Mouse (Mus musculus) heart, postnatal 14 days (tissue): ENCODE measurements at regions not wholly inside any gene's neighbourhood (a gene's known extent, or its start where the extent isn't known, plus 50 kb on each side); places are given as distances from the start of the nearest gene placed in this dataset.

Experiments
- DNase-seq, 2 experiments: peaks; one replicate each; pipeline ENCODE4 v3.0.0; 2021 to 2022
- intact Hi-C: fragments of 180-260 bp; cut with DNase I; formaldehyde crosslinking; loops from one replicate; pipeline ENCODE4 v1.15.1; 2025

- intact Hi-C loops = loop anchor here (5.0 kb wide), 1 partner anchor 119 kb away; no protein-coding TSS in a partner anchor
- DNase-seq = no peak
Observed at GRCm38 (mm10) chr7:64061170-64061569, 92.5 kb upstream of the Trpm1 start.

- intact Hi-C loops = loop anchor here (5.0 kb wide), 1 partner anchor 118 kb away; no protein-coding TSS in a partner anchor
- no peak for DNase-seq
Observed at GRCm38 (mm10) chr7:64060582-64060981, 93.1 kb upstream of the Trpm1 start.

- intact Hi-C loops = loop anchor here (5.0 kb wide), 1 partner anchor 118 kb away; no protein-coding TSS in a partner anchor
- DNase-seq = peak in 1 of 2 experiments; percentile 43
Observed at GRCm38 (mm10) chr7:64060051-64060450, 93.6 kb upstream of the Trpm1 start.

DNA sequence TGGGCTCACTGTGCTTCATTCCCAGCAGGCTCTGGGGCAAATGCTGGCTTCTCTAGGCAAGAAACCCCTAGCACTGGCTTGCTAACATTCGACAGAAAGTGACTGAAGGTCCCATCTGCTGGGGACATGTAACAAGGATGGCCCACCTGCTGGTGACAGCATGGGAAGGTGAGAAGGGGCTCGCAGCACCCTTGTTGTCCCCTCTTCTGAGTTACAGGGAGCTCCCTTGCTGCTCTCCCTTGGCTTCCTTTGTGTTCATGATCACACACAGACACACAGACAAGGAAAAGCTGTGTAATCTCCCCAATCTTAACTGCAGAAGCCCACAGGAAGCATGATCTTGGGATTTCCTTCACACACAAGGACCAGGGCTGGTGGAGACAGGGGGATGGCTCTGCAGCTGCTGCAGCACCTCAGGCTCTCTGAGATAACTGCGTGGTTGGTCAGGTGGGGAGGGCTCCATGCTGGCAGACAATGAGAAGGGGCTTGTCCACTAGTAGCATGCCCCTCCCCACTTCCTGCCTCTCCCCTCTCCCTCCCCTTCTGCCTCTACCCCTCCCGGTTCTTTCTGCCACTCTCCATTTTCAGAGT is 95.3 kb upstream of the Trpm1 start:
- DNase-seq = no peak
- intact Hi-C loops = loop anchor here (5.0 kb wide), 1 partner anchor 201 kb away; no protein-coding TSS in a partner anchor

GRCm38 (mm10) chr7:64057873-64058272 is 95.8 kb upstream of the Trpm1 start:
- peak; percentile 30 to 51 for DNase-seq
- intact Hi-C loops = loop anchor here (5.0 kb wide), 1 partner anchor 201 kb away; no protein-coding TSS in a partner anchor

DNA sequence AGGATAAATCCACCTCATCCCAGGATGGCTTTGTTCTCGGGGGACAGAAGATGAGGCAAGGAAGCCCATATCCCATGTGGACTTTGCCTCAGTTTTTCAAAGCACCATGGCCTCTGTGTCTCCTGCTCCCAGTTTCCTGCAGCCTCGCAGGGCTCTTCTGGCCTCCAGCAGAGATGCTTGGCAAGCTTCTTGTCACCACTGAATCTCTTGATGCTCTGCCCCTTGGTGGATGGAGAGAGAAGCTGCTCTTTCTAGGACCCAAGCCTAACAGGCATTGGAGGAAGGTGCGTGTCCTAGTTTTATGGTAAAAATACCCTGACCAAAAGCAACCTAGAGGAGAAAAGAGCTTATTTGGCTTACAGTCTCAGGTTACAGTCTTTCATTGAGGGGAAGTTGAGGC is 97.1 kb upstream of the Trpm1 start:
- no peak for DNase-seq
- intact Hi-C loops = loop anchor here (5.0 kb wide), 1 partner anchor 199 kb away; no protein-coding TSS in a partner anchor

GRCm38 (mm10) chr7:64054996-64055395 is 98.6 kb upstream of the Trpm1 start:
- no peak for DNase-seq
- intact Hi-C loops = loop anchor here (5.0 kb wide), 1 partner anchor 198 kb away; no protein-coding TSS in a partner anchor

GRCm38 (mm10) chr7:64053766-64054165 is 99.9 kb upstream of the Trpm1 start:
- intact Hi-C loops = no loop called here
- no peak for DNase-seq

DNA sequence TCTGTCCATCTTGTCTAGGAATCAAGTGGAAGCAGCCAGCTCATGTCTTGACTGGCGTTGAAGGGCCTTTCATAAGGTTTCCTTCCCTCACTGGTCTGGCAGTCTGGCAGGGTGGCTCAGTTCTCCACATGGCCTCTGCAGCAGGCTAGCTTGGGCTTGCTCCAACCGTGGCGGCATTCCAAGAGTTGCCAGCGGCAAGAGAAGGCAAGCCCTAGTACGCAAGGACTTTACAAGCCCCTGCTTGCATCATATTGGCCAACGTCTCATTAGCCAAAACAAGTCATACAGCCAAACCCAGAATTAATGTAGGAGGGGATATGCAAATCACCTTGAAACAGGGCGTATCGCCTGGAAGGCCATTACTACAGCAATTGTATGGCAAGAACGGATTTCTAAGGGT is 101.2 kb upstream of the Trpm1 start:
- intact Hi-C loops = no loop called here

GRCm38 (mm10) chr7:64050826-64051401 is 102.7 kb upstream of the Trpm1 start:
- intact Hi-C loops = no loop called here
- no peak for DNase-seq

More for the DNA sequence above, 101.2 kb upstream of the Trpm1 start:
- DNase-seq = peak in 1 of 2 experiments; percentile 69

DNA sequence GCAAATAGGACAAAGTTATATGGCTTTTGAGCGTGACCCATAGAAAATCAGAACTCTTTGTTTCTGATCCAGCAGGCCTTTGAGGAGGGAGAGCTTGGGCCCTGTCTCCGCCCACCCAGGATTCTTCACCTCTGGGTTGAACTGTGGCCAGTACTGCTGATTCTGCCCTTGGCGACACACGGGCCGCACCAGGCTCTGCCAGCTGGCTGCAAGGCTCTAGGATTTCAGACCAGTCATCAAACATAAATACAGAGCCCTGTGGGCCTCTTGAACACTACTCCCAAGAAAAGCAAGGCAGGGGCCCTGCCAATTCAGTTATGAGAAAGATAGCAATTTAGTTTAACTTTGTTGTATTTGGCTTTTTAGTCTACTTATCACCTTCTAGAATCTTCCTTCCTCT is 103.4 kb upstream of the Trpm1 start:
- peak; percentile 60 to 79 for DNase-seq
- intact Hi-C loops = no loop called here

GRCm38 (mm10) chr7:64049183-64049965 is 104.3 kb upstream of the Trpm1 start:
- intact Hi-C loops = no loop called here
- peak in 1 of 2 experiments; percentile 31 for DNase-seq

GRCm38 (mm10) chr7:64048452-64049182 is 105.0 kb upstream of the Trpm1 start:
- DNase-seq = peak; percentile 51 to 71
- intact Hi-C loops = no loop called here

GRCm38 (mm10) chr7:64047831-64048230 is 105.8 kb upstream of the Trpm1 start:
- intact Hi-C loops = no loop called here

GRCm38 (mm10) chr7:64045292-64045691 is 106.6 kb upstream of the Klf13 start:
- no peak for DNase-seq
- intact Hi-C loops = no loop called here

More at GRCm38 (mm10) chr7:64047831-64048230, 105.8 kb upstream of the Trpm1 start:
- no peak for DNase-seq

GRCm38 (mm10) chr7:64042978-64043377 is 104.3 kb upstream of the Klf13 start:
- DNase-seq = no peak
- intact Hi-C loops = no loop called here

DNA sequence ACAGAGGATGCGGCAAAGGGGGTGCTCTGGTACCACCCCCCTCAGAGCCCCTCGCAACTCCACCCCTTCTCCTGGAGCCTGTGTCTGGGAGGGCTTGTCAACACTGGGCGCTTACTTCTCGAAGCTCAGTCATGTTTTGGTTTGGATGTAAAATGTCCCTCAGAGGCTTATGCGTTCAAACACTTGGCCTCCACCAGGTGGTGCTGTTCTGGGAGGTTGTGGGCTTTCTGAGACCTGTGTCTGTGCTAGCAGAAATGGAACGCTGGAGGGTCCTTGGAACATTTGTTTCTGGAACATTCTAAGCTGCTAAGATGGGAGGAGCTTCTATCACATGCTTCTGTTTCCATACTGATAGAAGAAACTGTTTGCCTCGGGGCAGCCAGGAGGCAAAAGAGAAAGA is 102.6 kb upstream of the Klf13 start:
- no peak for DNase-seq
- intact Hi-C loops = no loop called here

DNA sequence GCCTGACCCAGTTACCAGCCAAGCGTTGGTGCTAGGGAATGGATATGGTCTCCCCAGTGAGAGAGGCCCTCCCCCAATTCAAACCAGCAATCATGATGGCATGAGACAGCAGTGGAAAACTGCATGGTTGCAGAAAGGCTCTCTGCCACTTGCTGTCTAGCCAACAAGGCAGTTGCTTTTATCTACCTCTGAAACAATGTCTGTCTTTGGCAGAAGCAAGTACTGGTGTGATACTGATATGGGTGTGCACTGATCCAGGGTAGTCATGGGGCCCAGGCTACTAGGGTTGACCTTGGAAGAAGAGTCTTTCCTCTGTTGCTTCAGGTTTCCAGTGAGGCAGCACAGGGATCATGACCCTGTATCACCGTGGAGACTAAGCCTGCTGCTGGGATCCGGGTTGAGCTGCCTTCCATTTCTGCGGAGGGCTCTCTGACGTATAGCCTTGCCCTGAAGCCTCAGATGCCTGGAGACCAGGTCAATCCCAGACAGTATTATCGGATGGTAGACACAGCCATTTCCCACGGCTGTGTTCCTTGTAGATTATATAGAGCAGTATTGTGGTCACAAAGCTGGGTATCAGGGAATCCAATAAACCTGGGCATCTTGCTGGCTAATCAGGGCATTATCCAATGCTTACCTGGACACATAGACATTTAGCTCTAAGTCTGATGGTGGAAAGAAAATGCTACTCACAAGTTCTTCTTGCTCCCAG is 101.5 kb upstream of the Klf13 start:
- intact Hi-C loops = no loop called here
- DNase-seq = no peak

GRCm38 (mm10) chr7:64037701-64038231 is 99.1 kb upstream of the Klf13 start:
- no peak for DNase-seq
- intact Hi-C loops = no loop called here

GRCm38 (mm10) chr7:64036154-64036553 is 97.4 kb upstream of the Klf13 start:
- intact Hi-C loops = no loop called here
- no peak for DNase-seq
